Mouse (Mus musculus) left cerebral cortex, postnatal 10 days (tissue): Measurements from ENCODE around the gene Irf5. TPM values are rescaled to one million over a fixed set of nuclear protein-coding genes. Genes with fewer than 3 reads are reported as not detected.

Experiments used
- DNase-seq, 2 experiments: peaks; one replicate each; pipeline ENCODE4 v3.0.0; 2021 to 2022; ENCODE audit warnings: low spot score in 2 of 2, mixed read lengths in 1 of 2; ENCODE audit errors: extremely low spot score in 1 of 2
- intact Hi-C: fragments of 180-260 bp; cut with DNase I; formaldehyde crosslinking; loops from one replicate; pipeline ENCODE4 v1.15.1; 2025
- total RNA-seq, 2 experiments: library from RNA; stranded (reverse); gene quantifications; 2 replicates each; pipeline ENCODE4 v1.2.3; 2021

Gene Irf5
- total RNA-seq, 2 experiments from 2014 or later: 3.1 to 3.5 TPM

DNA sequence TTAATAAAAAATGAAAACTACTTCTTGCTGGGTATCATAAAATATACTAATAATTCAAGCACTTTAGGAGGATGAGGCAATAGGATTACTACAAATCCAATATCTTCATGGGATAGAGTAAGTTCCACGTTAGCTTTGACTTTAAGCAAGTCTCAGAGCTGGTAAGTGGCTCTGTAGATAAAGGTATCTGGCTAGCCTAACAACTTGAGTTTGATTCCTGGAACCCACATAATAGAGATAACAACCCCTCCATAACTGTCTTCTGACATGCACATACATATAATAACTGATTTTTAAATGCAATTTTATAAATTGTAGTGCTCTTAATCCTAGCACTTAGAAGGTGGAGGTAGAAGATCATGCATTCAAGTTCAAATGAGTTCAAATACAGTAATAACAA lies 54.3 kb downstream of the Irf5 start:
- DNase-seq: no peak
- intact Hi-C loops: no loop called here

DNA sequence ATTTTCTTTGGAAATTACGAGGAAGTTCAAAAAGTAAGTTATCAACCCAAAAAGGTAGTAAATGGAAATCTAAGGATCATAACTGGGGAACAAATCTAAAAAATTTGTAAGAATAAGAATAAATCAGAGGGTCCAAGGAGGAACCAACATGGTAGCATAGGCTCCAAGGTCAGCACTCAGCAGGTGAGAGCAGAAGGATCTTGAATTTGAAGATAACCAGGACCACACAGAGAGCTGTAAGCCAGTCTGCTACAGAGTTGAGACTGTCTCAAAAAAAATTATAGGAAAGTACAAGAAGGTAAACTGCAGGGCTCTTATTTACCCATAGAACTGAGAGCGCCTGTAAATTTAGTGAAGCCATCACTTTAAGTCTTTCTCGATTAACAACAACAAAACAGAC lies 54.8 kb downstream of the Irf5 start:
- DNase-seq: no peak
- intact Hi-C loops: no loop called here

Other genes starting within 250 kb of the Irf5 start
- gene Fam71f2, start 247.0 kb upstream of the Irf5 start, total RNA-seq: under 1 TPM in 1 of 2 experiments, not detected in 1; 0.43 TPM
- gene Fam71f1, start 207.5 kb upstream of the Irf5 start, total RNA-seq: not detected
- 100 to 1,000 TPM; 100 to 101 TPM for gene Calu, start 178.6 kb upstream of the Irf5 start, total RNA-seq
- under 1 TPM; 0.39 to 0.99 TPM for gene Opn1sw, start 138.2 kb upstream of the Irf5 start, total RNA-seq
- gene Ccdc136, start 130.3 kb upstream of the Irf5 start, total RNA-seq: 100 to 1,000 TPM in 1 of 2 experiments, 10 to 100 TPM in 1; 95.7 to 101 TPM
- 1 to 10 TPM; 1.8 to 2.0 TPM for gene Flnc, start 93.4 kb upstream of the Irf5 start, total RNA-seq
- 100 to 1,000 TPM; 246 to 249 TPM for gene Atp6v1f, start 58.9 kb upstream of the Irf5 start, total RNA-seq
- gene Atp6v1fnb, start 55.2 kb upstream of the Irf5 start, total RNA-seq: 1 to 10 TPM in 1 of 2 experiments, under 1 TPM in 1; 0.54 to 1.1 TPM
- gene Kcp, start 18.7 kb upstream of the Irf5 start, total RNA-seq: 1 to 10 TPM; 6.7 to 8.9 TPM
- gene Tnpo3, start 83.3 kb downstream of the Irf5 start, total RNA-seq: 10 to 100 TPM; 73.8 to 77.3 TPM
- 10 to 100 TPM; 18.8 to 20.4 TPM for gene Tspan33, start 167.6 kb downstream of the Irf5 start, total RNA-seq
- gene Smo, start 208.9 kb downstream of the Irf5 start, total RNA-seq: 10 to 100 TPM; 10.6 to 11.3 TPM
- 10 to 100 TPM; 67.9 to 75.9 TPM for gene Ahcyl2, start 241.4 kb downstream of the Irf5 start, total RNA-seq